Mouse (Mus musculus): Measurements from ENCODE around the gene Bmp2k. TPM values are rescaled to one million over a fixed set of nuclear protein-coding genes. Genes with fewer than 3 reads are reported as not detected.

Bmp2k gene
- polyA plus RNA-seq, 1 experiment from 2014 or later, result 12.7 TPM

- Histone ChIP-seq H3K4me3 (ENCODE audit: low read depth, low read length) (no peak overlapping the region), H3K4me1 (ENCODE audit: control insufficient read depth, insufficient read depth, low read length) (no peaks in the 10 kb centered on the region), H3K4me2 (ENCODE audit: low read depth, low read length) (no peak overlapping the region), H3K9ac (ENCODE audit: low read depth, low read length) (no peak overlapping the region), H3K27me3 (replicated peaks; ENCODE audit: control insufficient read depth, insufficient read depth, low read length) (no peaks in the 10 kb centered on the region), H3K36me3 (ENCODE audit: control insufficient read depth, insufficient read depth, low read length) (no peaks in the 10 kb centered on the region), H3K27ac (replicated peaks; ENCODE audit: low read depth, low read length) (no peak overlapping the region), H3K9me3 (ENCODE audit: control insufficient read depth, low read length) (no peaks in the 10 kb centered on the region)
- DNase-seq (ENCODE audit: low spot score) (no peak), ATAC-seq (ENCODE audit: low read depth) (0 out of 2 replicates have a peak, but pooled peaks have one; percentile 62)
- WGBS, result 68% methylated on average over 9 of the region's 9 CpGs
These were observed 100.1 kb downstream of the Bmp2k start for GRCm38 (mm10) chr5:97097631-97098041.

- 95% methylated on average over 8 of the region's 8 CpGs for WGBS
- no peaks in the 10 kb centered on the region for H3K27me3 ChIP-seq (replicated peaks; ENCODE audit: control insufficient read depth, insufficient read depth, low read length)
- no peak for DNase-seq (ENCODE audit: low spot score)
- H3K4me2 ChIP-seq (ENCODE audit: low read depth, low read length), result no peak overlapping the region
- ATAC-seq (ENCODE audit: low read depth), result no peak
- H3K27ac ChIP-seq (replicated peaks; ENCODE audit: low read depth, low read length), result no peak overlapping the region
- H3K9ac ChIP-seq (ENCODE audit: low read depth, low read length), result no peak overlapping the region
- no peak overlapping the region for H3K4me3 ChIP-seq (ENCODE audit: low read depth, low read length)
- no peaks in the 10 kb centered on the region for H3K9me3 ChIP-seq (ENCODE audit: control insufficient read depth, low read length)
- H3K4me1 ChIP-seq (ENCODE audit: control insufficient read depth, insufficient read depth, low read length), result no peaks in the 10 kb centered on the region
- no peaks in the 10 kb centered on the region for H3K36me3 ChIP-seq (ENCODE audit: control insufficient read depth, insufficient read depth, low read length)
These were observed 102.5 kb downstream of the Bmp2k start for GRCm38 (mm10) chr5:97099954-97100353.

- H3K27me3 ChIP-seq (replicated peaks; ENCODE audit: control insufficient read depth, insufficient read depth, low read length), result no peaks in the 10 kb centered on the region
- no peak overlapping the region for H3K4me3 ChIP-seq (ENCODE audit: low read depth, low read length)
- H3K4me2 ChIP-seq (ENCODE audit: low read depth, low read length), result no peak overlapping the region
- no peaks in the 10 kb centered on the region for H3K9me3 ChIP-seq (ENCODE audit: control insufficient read depth, low read length)
- WGBS, result 87% methylated on average over 5 of the region's 5 CpGs
- H3K4me1 ChIP-seq (ENCODE audit: control insufficient read depth, insufficient read depth, low read length), result peaks cover 6% of the 10 kb centered on the region; the same call in 1 of the 2 replicates
- DNase-seq (ENCODE audit: low spot score), result no peak
- H3K9ac ChIP-seq (ENCODE audit: low read depth, low read length), result no peak overlapping the region
- no peak for ATAC-seq (ENCODE audit: low read depth)
- 0 out of 2 replicates have a peak, but pooled peaks cover 3% of the 10 kb centered on the region for H3K36me3 ChIP-seq (ENCODE audit: control insufficient read depth, insufficient read depth, low read length)
- H3K27ac ChIP-seq (replicated peaks; ENCODE audit: low read depth, low read length), result no peak overlapping the region
These were observed 110.8 kb downstream of the Bmp2k start for GRCm38 (mm10) chr5:97108333-97108732.

GRCm38 (mm10) chr5:97110133-97110532 is 112.6 kb downstream of the Bmp2k start:
- 0 out of 2 replicates have a peak, but pooled peaks cover 3% of the 10 kb centered on the region for H3K36me3 ChIP-seq (ENCODE audit: control insufficient read depth, insufficient read depth, low read length)
- DNase-seq (ENCODE audit: low spot score), result no peak
- no peak overlapping the region for H3K9ac ChIP-seq (ENCODE audit: low read depth, low read length)
- no peak for ATAC-seq (ENCODE audit: low read depth)
- peaks cover 6% of the 10 kb centered on the region; the same call in 1 of the 2 replicates for H3K4me1 ChIP-seq (ENCODE audit: control insufficient read depth, insufficient read depth, low read length)
- WGBS, result 52% methylated on average over 2 of the region's 2 CpGs
- H3K4me2 ChIP-seq (ENCODE audit: low read depth, low read length), result peak overlapping the region; percentile 80; the same call in 1 of the 2 replicates
- no peaks in the 10 kb centered on the region for H3K27me3 ChIP-seq (replicated peaks; ENCODE audit: control insufficient read depth, insufficient read depth, low read length)
- no peaks in the 10 kb centered on the region for H3K9me3 ChIP-seq (ENCODE audit: control insufficient read depth, low read length)
- no peak overlapping the region for H3K27ac ChIP-seq (replicated peaks; ENCODE audit: low read depth, low read length)
- H3K4me3 ChIP-seq (ENCODE audit: low read depth, low read length), result no peak overlapping the region

GRCm38 (mm10) chr5:97110697-97111096 is 113.2 kb downstream of the Bmp2k start:
- no peaks in the 10 kb centered on the region for H3K9me3 ChIP-seq (ENCODE audit: control insufficient read depth, low read length)
- ATAC-seq (ENCODE audit: low read depth) (no peak), DNase-seq (ENCODE audit: low spot score) (no peak)
- H3K36me3 ChIP-seq (ENCODE audit: control insufficient read depth, insufficient read depth, low read length), result 0 out of 2 replicates have a peak, but pooled peaks cover 3% of the 10 kb centered on the region
- peak overlapping the region; percentile 77 for H3K9ac ChIP-seq (ENCODE audit: low read depth, low read length)
- no peak overlapping the region for H3K27ac ChIP-seq (replicated peaks; ENCODE audit: low read depth, low read length)
- H3K4me3 ChIP-seq (ENCODE audit: low read depth, low read length), result peak overlapping the region; percentile 72
- peaks cover 6% of the 10 kb centered on the region; the same call in 1 of the 2 replicates for H3K4me1 ChIP-seq (ENCODE audit: control insufficient read depth, insufficient read depth, low read length)
- peak overlapping the region; percentile 80 for H3K4me2 ChIP-seq (ENCODE audit: low read depth, low read length)
- WGBS, result 16% methylated on average over 5 of the region's 5 CpGs
- H3K27me3 ChIP-seq (replicated peaks; ENCODE audit: control insufficient read depth, insufficient read depth, low read length), result no peaks in the 10 kb centered on the region

- peaks cover 6% of the 10 kb centered on the region; the same call in 1 of the 2 replicates for H3K4me1 ChIP-seq (ENCODE audit: control insufficient read depth, insufficient read depth, low read length)
- peak; percentile 97 for DNase-seq (ENCODE audit: low spot score)
- H3K36me3 ChIP-seq (ENCODE audit: control insufficient read depth, insufficient read depth, low read length), result 0 out of 2 replicates have a peak, but pooled peaks cover 3% of the 10 kb centered on the region
- H3K4me3 ChIP-seq (ENCODE audit: low read depth, low read length), result peak within 1 kb of the TSS; percentile 72
- H3K9ac ChIP-seq (ENCODE audit: low read depth, low read length), result peak within 1 kb of the TSS; percentile 77
- peak; percentile 98 for ATAC-seq (ENCODE audit: low read depth)
- no peaks in the 10 kb centered on the region for H3K27me3 ChIP-seq (replicated peaks; ENCODE audit: control insufficient read depth, insufficient read depth, low read length)
- no peaks in the 10 kb centered on the region for H3K9me3 ChIP-seq (ENCODE audit: control insufficient read depth, low read length)
- H3K27ac ChIP-seq (replicated peaks; ENCODE audit: low read depth, low read length), result no peak within 1 kb of the TSS; the same call in none of the 2 replicates
- under 1% methylated on average over 26 of the region's 62 CpGs for WGBS
- peak within 1 kb of the TSS; percentile 80 for H3K4me2 ChIP-seq (ENCODE audit: low read depth, low read length)
These were observed 113.9 kb downstream of the Bmp2k start, which contains the start of gene Paqr3 for GRCm38 (mm10) chr5:97111207-97111910. Gene Paqr3 (minus strand): TSS chr5:97111596.

- H3K9ac ChIP-seq (ENCODE audit: low read depth, low read length), result no peak overlapping the region
- no peak overlapping the region for H3K27ac ChIP-seq (replicated peaks; ENCODE audit: low read depth, low read length)
- no peaks in the 10 kb centered on the region for H3K27me3 ChIP-seq (replicated peaks; ENCODE audit: control insufficient read depth, insufficient read depth, low read length)
- ATAC-seq (ENCODE audit: low read depth), result no peak
- H3K36me3 ChIP-seq (ENCODE audit: control insufficient read depth, insufficient read depth, low read length), result no peaks in the 10 kb centered on the region
- H3K4me3 ChIP-seq (ENCODE audit: low read depth, low read length), result no peak overlapping the region
- no peak overlapping the region for H3K4me2 ChIP-seq (ENCODE audit: low read depth, low read length)
- WGBS, result 77% methylated on average over 12 of the region's 12 CpGs
- DNase-seq (ENCODE audit: low spot score), result no peak
- no peaks in the 10 kb centered on the region for H3K4me1 ChIP-seq (ENCODE audit: control insufficient read depth, insufficient read depth, low read length)
- no peaks in the 10 kb centered on the region for H3K9me3 ChIP-seq (ENCODE audit: control insufficient read depth, low read length)
These were observed 127.5 kb downstream of the Bmp2k start for GRCm38 (mm10) chr5:97124977-97125376.

- Histone ChIP-seq H3K4me1 (ENCODE audit: control insufficient read depth, insufficient read depth, low read length) (no peaks in the 10 kb centered on the region), H3K36me3 (ENCODE audit: control insufficient read depth, insufficient read depth, low read length) (no peaks in the 10 kb centered on the region), H3K9me3 (ENCODE audit: control insufficient read depth, low read length) (no peaks in the 10 kb centered on the region), H3K27me3 (replicated peaks; ENCODE audit: control insufficient read depth, insufficient read depth, low read length) (no peaks in the 10 kb centered on the region), H3K4me3 (ENCODE audit: low read depth, low read length) (no peak overlapping the region), H3K27ac (replicated peaks; ENCODE audit: low read depth, low read length) (no peak overlapping the region), H3K4me2 (ENCODE audit: low read depth, low read length) (no peak overlapping the region), H3K9ac (ENCODE audit: low read depth, low read length) (no peak overlapping the region)
- WGBS, result 63% methylated on average over 10 of the region's 10 CpGs
- ATAC-seq (ENCODE audit: low read depth), result no peak
- no peak for DNase-seq (ENCODE audit: low spot score)
These were observed 128.0 kb downstream of the Bmp2k start for GRCm38 (mm10) chr5:97125459-97125970.
